Mouse (Mus musculus): ENCODE data around the gene Lnpk. TPM values are rescaled to one million over a fixed set of nuclear protein-coding genes. Genes with fewer than 3 reads are reported as not detected.
A peak's percentile ranks its signal among the peaks of the same experiment; 100 is the strongest.

Gene Lnpk
- polyA plus RNA-seq (2014; fragmentation: Nextera tagmentation; extraction: Ambion mirVana) = 28.2 and 28.9 TPM in 2 replicates

DNA sequence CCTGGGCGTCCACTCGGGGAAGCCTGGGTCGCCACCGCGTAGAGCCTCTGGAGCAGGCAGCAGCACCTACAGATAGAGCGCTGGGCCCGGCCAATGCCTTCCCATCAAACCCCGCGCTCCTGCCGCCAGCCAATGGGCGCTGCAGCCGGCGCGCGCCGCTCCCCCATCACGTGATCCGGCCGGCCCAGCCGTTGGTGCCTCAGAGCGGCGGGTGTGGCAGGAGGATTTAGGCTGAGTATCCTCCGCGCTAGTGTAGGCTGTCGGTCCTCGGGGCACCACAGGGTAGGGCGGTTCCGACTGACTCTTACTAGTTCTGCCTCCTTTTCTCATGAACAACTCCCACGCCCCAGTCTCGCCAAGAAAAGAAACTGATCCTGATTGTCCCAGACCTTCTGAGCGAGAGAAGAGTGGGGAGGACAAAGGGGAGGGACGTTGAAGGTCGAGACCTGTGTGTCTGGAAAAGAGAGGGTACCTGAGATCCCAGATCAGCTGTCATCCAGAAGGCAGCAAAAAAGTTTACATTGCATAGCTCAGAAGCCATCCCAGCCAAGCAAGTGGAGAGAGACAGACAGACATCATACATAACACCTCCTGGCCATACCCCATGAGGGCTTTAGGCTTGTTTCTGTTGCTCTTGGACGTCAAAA, at the start of gene Lnpk:
Gene Lnpk, minus strand, starts transcription at position 593 of the 647 bp plus-strand sequence.
- peak; percentile 100 for ATAC-seq (ENCODE audit: insufficient number of reproducible peaks, insufficient read depth, low FRiP score, low read depth)
- H3K4me2 ChIP-seq (replicated peaks; ENCODE audit: low read depth, low read length) = peak within 1 kb of the TSS; percentile 79

GRCm38 (mm10) chr2:74620368-74620767, 41.1 kb upstream of the Lnpk start:
- Histone ChIP-seq H3K4me2 (replicated peaks; ENCODE audit: low read depth, low read length) (no peak overlapping the region), H3K9me3 (ENCODE audit: control insufficient read depth, low read depth, low read length) (no peaks in the 10 kb centered on the region), H3K27ac (ENCODE audit: low read length) (no peak overlapping the region), H3K36me3 (ENCODE audit: control insufficient read depth, insufficient read depth, low read length) (no peaks in the 10 kb centered on the region), H3K27me3 (ENCODE audit: control insufficient read depth, insufficient read depth, low read length) (no peaks in the 10 kb centered on the region), H3K9ac (replicated peaks; ENCODE audit: low read depth, low read length) (no peak overlapping the region), H3K4me3 (ENCODE audit: low read depth, low read length) (no peak overlapping the region), H3K4me1 (ENCODE audit: control insufficient read depth, insufficient read depth, low read length) (no peaks in the 10 kb centered on the region)
- no peak for ATAC-seq (ENCODE audit: insufficient number of reproducible peaks, insufficient read depth, low FRiP score, low read depth)
- 81% methylated on average over 10 of the region's 10 CpGs for WGBS

More for the DNA sequence above, at the start of gene Lnpk:
- WGBS = under 1% methylated on average over 34 of the region's 34 CpGs
- Histone ChIP-seq H3K4me3 (ENCODE audit: low read depth, low read length) (peak within 1 kb of the TSS; percentile 97), H3K9ac (replicated peaks; ENCODE audit: low read depth, low read length) (peak within 1 kb of the TSS; percentile 88), H3K9me3 (ENCODE audit: control insufficient read depth, low read depth, low read length) (no peaks in the 10 kb centered on the region), H3K4me1 (ENCODE audit: control insufficient read depth, insufficient read depth, low read length) (0 out of 2 replicates have a peak, but pooled peaks cover 4% of the 10 kb centered on the region), H3K27me3 (ENCODE audit: control insufficient read depth, insufficient read depth, low read length) (no peaks in the 10 kb centered on the region), H3K27ac (ENCODE audit: low read length) (peak within 1 kb of the TSS; percentile 48; the same call in 1 of the 2 replicates), H3K36me3 (ENCODE audit: control insufficient read depth, insufficient read depth, low read length) (no peaks in the 10 kb centered on the region)

DNA sequence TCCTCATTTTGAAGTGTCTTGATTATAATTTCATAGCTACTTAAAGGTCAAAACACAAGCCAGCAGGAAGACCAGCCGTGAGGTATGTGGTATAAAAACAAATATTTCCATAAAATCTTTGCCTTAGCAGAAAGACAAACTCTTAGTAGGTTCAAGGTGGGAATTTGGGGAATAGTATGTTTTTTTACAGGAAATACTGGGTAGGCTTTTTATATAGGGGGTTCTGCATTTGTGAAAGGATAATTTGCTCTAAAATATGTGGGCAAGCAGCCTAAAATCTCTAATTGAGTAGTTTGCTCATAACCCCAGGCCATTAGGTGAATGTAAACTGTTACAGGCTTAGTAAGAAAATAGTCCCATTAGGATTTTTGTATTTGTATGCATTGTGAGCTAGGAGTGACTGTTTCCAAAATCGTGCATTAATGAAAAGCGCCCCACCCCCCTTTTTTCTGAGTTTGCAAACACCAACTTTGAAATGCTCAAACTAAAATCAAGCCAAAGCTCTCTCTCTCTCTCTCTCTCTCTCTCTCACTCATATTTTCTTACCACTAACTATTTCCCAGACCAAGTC, 40.5 kb upstream of the Lnpk start:
- Histone ChIP-seq H3K4me3 (ENCODE audit: low read depth, low read length) (no peak overlapping the region), H3K9me3 (ENCODE audit: control insufficient read depth, low read depth, low read length) (no peaks in the 10 kb centered on the region), H3K9ac (replicated peaks; ENCODE audit: low read depth, low read length) (no peak overlapping the region), H3K36me3 (ENCODE audit: control insufficient read depth, insufficient read depth, low read length) (no peaks in the 10 kb centered on the region), H3K27ac (ENCODE audit: low read length) (no peak overlapping the region), H3K4me1 (ENCODE audit: control insufficient read depth, insufficient read depth, low read length) (no peaks in the 10 kb centered on the region), H3K4me2 (replicated peaks; ENCODE audit: low read depth, low read length) (no peak overlapping the region), H3K27me3 (ENCODE audit: control insufficient read depth, insufficient read depth, low read length) (no peaks in the 10 kb centered on the region)
- WGBS = 85% methylated on average over 3 of the region's 3 CpGs
- ATAC-seq (ENCODE audit: insufficient number of reproducible peaks, insufficient read depth, low FRiP score, low read depth) = no peak

- ATAC-seq (ENCODE audit: insufficient number of reproducible peaks, insufficient read depth, low FRiP score, low read depth) = no peak
- no peak overlapping the region for H3K27ac ChIP-seq (ENCODE audit: low read length)
- H3K4me1 ChIP-seq (ENCODE audit: control insufficient read depth, insufficient read depth, low read length) = no peaks in the 10 kb centered on the region
- no peak overlapping the region for H3K4me2 ChIP-seq (replicated peaks; ENCODE audit: low read depth, low read length)
- 82% methylated on average over 9 of the region's 9 CpGs for WGBS
- no peaks in the 10 kb centered on the region for H3K27me3 ChIP-seq (ENCODE audit: control insufficient read depth, insufficient read depth, low read length)
- H3K9ac ChIP-seq (replicated peaks; ENCODE audit: low read depth, low read length) = no peak overlapping the region
- no peaks in the 10 kb centered on the region for H3K36me3 ChIP-seq (ENCODE audit: control insufficient read depth, insufficient read depth, low read length)
- no peaks in the 10 kb centered on the region for H3K9me3 ChIP-seq (ENCODE audit: control insufficient read depth, low read depth, low read length)
- no peak overlapping the region for H3K4me3 ChIP-seq (ENCODE audit: low read depth, low read length)
These were observed 38.5 kb upstream of the Lnpk start for GRCm38 (mm10) chr2:74617706-74618105.

GRCm38 (mm10) chr2:74611406-74611805, 32.2 kb upstream of the Lnpk start:
- Histone ChIP-seq H3K27me3 (ENCODE audit: control insufficient read depth, insufficient read depth, low read length) (no peaks in the 10 kb centered on the region), H3K4me1 (ENCODE audit: control insufficient read depth, insufficient read depth, low read length) (no peaks in the 10 kb centered on the region), H3K9me3 (ENCODE audit: control insufficient read depth, low read depth, low read length) (no peaks in the 10 kb centered on the region), H3K27ac (ENCODE audit: low read length) (no peak overlapping the region), H3K4me3 (ENCODE audit: low read depth, low read length) (no peak overlapping the region), H3K9ac (replicated peaks; ENCODE audit: low read depth, low read length) (no peak overlapping the region), H3K36me3 (ENCODE audit: control insufficient read depth, insufficient read depth, low read length) (no peaks in the 10 kb centered on the region), H3K4me2 (replicated peaks; ENCODE audit: low read depth, low read length) (no peak overlapping the region)
- 85% methylated on average over 4 of the region's 4 CpGs for WGBS
- no peak for ATAC-seq (ENCODE audit: insufficient number of reproducible peaks, insufficient read depth, low FRiP score, low read depth)

DNA sequence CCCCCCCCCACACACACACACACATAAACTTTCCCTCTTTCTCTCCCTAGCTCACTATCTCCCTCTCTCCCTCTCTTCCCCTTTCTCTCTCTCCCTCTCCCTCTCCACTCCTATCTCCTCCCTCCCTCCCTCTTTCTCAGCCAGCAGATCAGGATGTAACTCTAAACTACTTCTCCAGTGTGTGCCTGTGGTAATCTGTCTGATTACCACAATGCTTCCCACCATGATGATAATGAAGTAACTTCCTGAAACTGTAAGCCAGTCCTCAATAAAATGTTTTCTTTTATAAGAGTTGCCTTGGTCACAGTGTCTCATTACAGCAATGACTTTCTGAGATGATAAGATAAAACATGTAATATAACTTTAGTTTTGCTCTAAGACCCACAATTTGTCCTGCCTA, 30.1 kb upstream of the Lnpk start:
- no peak overlapping the region for H3K9ac ChIP-seq (replicated peaks; ENCODE audit: low read depth, low read length)
- no peak overlapping the region for H3K4me3 ChIP-seq (ENCODE audit: low read depth, low read length)
- H3K27ac ChIP-seq (ENCODE audit: low read length) = no peak overlapping the region
- H3K4me1 ChIP-seq (ENCODE audit: control insufficient read depth, insufficient read depth, low read length) = no peaks in the 10 kb centered on the region
- H3K4me2 ChIP-seq (replicated peaks; ENCODE audit: low read depth, low read length) = no peak overlapping the region
- no peak for ATAC-seq (ENCODE audit: insufficient number of reproducible peaks, insufficient read depth, low FRiP score, low read depth)
- no peaks in the 10 kb centered on the region for H3K36me3 ChIP-seq (ENCODE audit: control insufficient read depth, insufficient read depth, low read length)
- H3K27me3 ChIP-seq (ENCODE audit: control insufficient read depth, insufficient read depth, low read length) = no peaks in the 10 kb centered on the region
- no peaks in the 10 kb centered on the region for H3K9me3 ChIP-seq (ENCODE audit: control insufficient read depth, low read depth, low read length)

- H3K9ac ChIP-seq (replicated peaks; ENCODE audit: low read depth, low read length) = no peak overlapping the region
- WGBS = 88% methylated on average over 5 of the region's 5 CpGs
- no peak overlapping the region for H3K4me3 ChIP-seq (ENCODE audit: low read depth, low read length)
- H3K36me3 ChIP-seq (ENCODE audit: control insufficient read depth, insufficient read depth, low read length) = no peaks in the 10 kb centered on the region
- no peaks in the 10 kb centered on the region for H3K4me1 ChIP-seq (ENCODE audit: control insufficient read depth, insufficient read depth, low read length)
- H3K9me3 ChIP-seq (ENCODE audit: control insufficient read depth, low read depth, low read length) = no peaks in the 10 kb centered on the region
- ATAC-seq (ENCODE audit: insufficient number of reproducible peaks, insufficient read depth, low FRiP score, low read depth) = no peak
- no peak overlapping the region for H3K4me2 ChIP-seq (replicated peaks; ENCODE audit: low read depth, low read length)
- H3K27ac ChIP-seq (ENCODE audit: low read length) = no peak overlapping the region
- H3K27me3 ChIP-seq (ENCODE audit: control insufficient read depth, insufficient read depth, low read length) = no peaks in the 10 kb centered on the region
These were observed 27.0 kb upstream of the Lnpk start for GRCm38 (mm10) chr2:74606087-74606760.

DNA sequence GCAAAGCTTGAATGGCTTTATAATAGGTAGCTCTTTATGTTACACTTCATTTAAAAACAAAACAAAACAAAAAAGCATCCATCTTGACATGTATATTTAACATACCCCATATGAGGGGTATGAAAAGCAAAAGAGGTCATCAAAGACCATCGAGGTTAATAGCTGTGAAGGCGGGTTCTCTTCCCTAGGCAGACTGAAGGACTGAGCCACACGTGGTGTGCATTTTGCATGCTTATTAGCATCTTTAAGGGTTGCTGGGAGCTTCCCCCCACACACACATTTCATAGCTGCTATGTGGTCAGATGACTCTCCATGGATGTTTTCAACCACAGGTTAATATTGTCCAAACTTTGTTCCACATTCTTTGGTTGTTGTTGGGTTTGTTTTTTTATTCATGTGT, 24.8 kb upstream of the Lnpk start:
- Histone ChIP-seq H3K4me1 (ENCODE audit: control insufficient read depth, insufficient read depth, low read length) (no peaks in the 10 kb centered on the region), H3K27ac (ENCODE audit: low read length) (no peak overlapping the region), H3K36me3 (ENCODE audit: control insufficient read depth, insufficient read depth, low read length) (no peaks in the 10 kb centered on the region), H3K9me3 (ENCODE audit: control insufficient read depth, low read depth, low read length) (no peaks in the 10 kb centered on the region), H3K27me3 (ENCODE audit: control insufficient read depth, insufficient read depth, low read length) (no peaks in the 10 kb centered on the region), H3K4me2 (replicated peaks; ENCODE audit: low read depth, low read length) (no peak overlapping the region), H3K4me3 (ENCODE audit: low read depth, low read length) (no peak overlapping the region), H3K9ac (replicated peaks; ENCODE audit: low read depth, low read length) (no peak overlapping the region)
- no peak for ATAC-seq (ENCODE audit: insufficient number of reproducible peaks, insufficient read depth, low FRiP score, low read depth)
- WGBS = 56% methylated on average over 3 of the region's 3 CpGs
